Mouse (Mus musculus): ENCODE measurements around the gene Bend3. TPM values are rescaled to one million over a fixed set of nuclear protein-coding genes. Genes with fewer than 3 reads are reported as not detected.

Gene Bend3
- polyA plus RNA-seq, 1 experiment from 2014 or later: 5.3 TPM

GRCm38 (mm10) chr10:43527283-43528269 is 48.9 kb downstream of the Bend3 start:
- WGBS: 49% methylated on average over 15 of the region's 15 CpGs
- Histone ChIP-seq H3K4me3 (ENCODE audit: low read depth, low read length) (no peak overlapping the region), H3K9ac (ENCODE audit: low read length) (no peak overlapping the region), H3K36me3 (ENCODE audit: control insufficient read depth, insufficient read depth, low read length) (peaks cover 59% of the 10 kb centered on the region), H3K4me2 (ENCODE audit: low read length) (no peak overlapping the region), H3K4me1 (replicated peaks; ENCODE audit: control insufficient read depth, insufficient read depth, low read length) (no peaks in the 10 kb centered on the region), H3K27ac (ENCODE audit: low read depth) (peak overlapping the region; percentile 36; the same call in 1 of the 2 replicates), H3K27me3 (replicated peaks; ENCODE audit: control insufficient read depth, insufficient read depth, low read length) (no peaks in the 10 kb centered on the region), H3K9me3 (ENCODE audit: control insufficient read depth, low read length) (no peaks in the 10 kb centered on the region)
- ATAC-seq (replicated peaks; ENCODE audit: low FRiP score, low TSS enrichment, low read depth): no peak; the same call in 1 of the 2 replicates
- no peak for DNase-seq (ENCODE audit: low spot score)

DNA sequence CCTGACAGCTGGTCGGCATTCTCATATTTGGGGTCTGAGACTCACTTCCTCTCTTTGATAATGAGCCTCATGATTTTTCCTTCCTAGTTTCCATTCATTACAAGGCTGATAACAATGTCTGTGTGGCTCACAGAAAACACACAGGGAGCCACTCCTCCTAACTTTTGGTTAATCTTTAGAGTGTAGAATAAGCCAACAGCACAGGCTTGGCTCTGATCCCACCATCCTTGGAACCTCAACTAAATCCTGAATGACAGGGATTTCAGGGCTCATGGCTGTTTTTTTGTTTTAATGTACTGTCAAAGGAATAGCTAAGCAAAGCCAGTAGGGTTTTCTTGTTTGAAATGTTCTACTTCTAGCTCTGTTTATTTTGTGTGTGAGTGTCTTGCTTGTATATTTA is 55.8 kb downstream of the Bend3 start:
- no peak overlapping the region for H3K4me3 ChIP-seq (ENCODE audit: low read depth, low read length)
- H3K4me1 ChIP-seq (replicated peaks; ENCODE audit: control insufficient read depth, insufficient read depth, low read length): peaks cover 1% of the 10 kb centered on the region
- WGBS: 69% methylated on average over 1 of the region's 1 CpGs
- H3K27ac ChIP-seq (ENCODE audit: low read depth): no peak overlapping the region
- no peak overlapping the region for H3K4me2 ChIP-seq (ENCODE audit: low read length)
- H3K27me3 ChIP-seq (replicated peaks; ENCODE audit: control insufficient read depth, insufficient read depth, low read length): no peaks in the 10 kb centered on the region
- H3K9ac ChIP-seq (ENCODE audit: low read length): no peak overlapping the region
- H3K36me3 ChIP-seq (ENCODE audit: control insufficient read depth, insufficient read depth, low read length): peaks cover 51% of the 10 kb centered on the region
- ATAC-seq (replicated peaks; ENCODE audit: low FRiP score, low TSS enrichment, low read depth) (no peak), DNase-seq (ENCODE audit: low spot score) (no peak)
- no peaks in the 10 kb centered on the region for H3K9me3 ChIP-seq (ENCODE audit: control insufficient read depth, low read length)

- no peak for ATAC-seq (replicated peaks; ENCODE audit: low FRiP score, low TSS enrichment, low read depth)
- H3K27ac ChIP-seq (ENCODE audit: low read depth): no peak overlapping the region
Measured at GRCm38 (mm10) chr10:43537652-43538051, 59.0 kb downstream of the Bend3 start.

GRCm38 (mm10) chr10:43538831-43539230 is 60.2 kb downstream of the Bend3 start:
- Histone ChIP-seq H3K4me1 (replicated peaks; ENCODE audit: control insufficient read depth, insufficient read depth, low read length) (peaks cover 9% of the 10 kb centered on the region), H3K9ac (ENCODE audit: low read length) (no peak overlapping the region), H3K4me3 (ENCODE audit: low read depth, low read length) (no peak overlapping the region), H3K27ac (ENCODE audit: low read depth) (no peak overlapping the region), H3K27me3 (replicated peaks; ENCODE audit: control insufficient read depth, insufficient read depth, low read length) (no peaks in the 10 kb centered on the region), H3K36me3 (ENCODE audit: control insufficient read depth, insufficient read depth, low read length) (peaks cover 14% of the 10 kb centered on the region; the same call in 1 of the 2 replicates), H3K9me3 (ENCODE audit: control insufficient read depth, low read length) (no peaks in the 10 kb centered on the region), H3K4me2 (ENCODE audit: low read length) (no peak overlapping the region)
- ATAC-seq (replicated peaks; ENCODE audit: low FRiP score, low TSS enrichment, low read depth) (no peak), DNase-seq (ENCODE audit: low spot score) (no peak)
- WGBS: 90% methylated on average over 5 of the region's 5 CpGs

More at GRCm38 (mm10) chr10:43537652-43538051, 59.0 kb downstream of the Bend3 start:
- H3K4me2 ChIP-seq (ENCODE audit: low read length): no peak overlapping the region
- H3K9ac ChIP-seq (ENCODE audit: low read length): no peak overlapping the region
- H3K4me3 ChIP-seq (ENCODE audit: low read depth, low read length): no peak overlapping the region
- H3K9me3 ChIP-seq (ENCODE audit: control insufficient read depth, low read length): no peaks in the 10 kb centered on the region
- H3K27me3 ChIP-seq (replicated peaks; ENCODE audit: control insufficient read depth, insufficient read depth, low read length): no peaks in the 10 kb centered on the region
- peaks cover 9% of the 10 kb centered on the region for H3K4me1 ChIP-seq (replicated peaks; ENCODE audit: control insufficient read depth, insufficient read depth, low read length)
- H3K36me3 ChIP-seq (ENCODE audit: control insufficient read depth, insufficient read depth, low read length): peaks cover 23% of the 10 kb centered on the region
- DNase-seq (ENCODE audit: low spot score): no peak
- 91% methylated on average over 7 of the region's 7 CpGs for WGBS

- H3K4me3 ChIP-seq (ENCODE audit: low read depth, low read length): peak overlapping the region; percentile 71
- peaks cover 14% of the 10 kb centered on the region; the same call in 1 of the 2 replicates for H3K36me3 ChIP-seq (ENCODE audit: control insufficient read depth, insufficient read depth, low read length)
- 19% methylated on average over 12 of the region's 12 CpGs for WGBS
- H3K9me3 ChIP-seq (ENCODE audit: control insufficient read depth, low read length): no peaks in the 10 kb centered on the region
- H3K9ac ChIP-seq (ENCODE audit: low read length): peak overlapping the region; percentile 88
- peak overlapping the region; percentile 24; the same call in 1 of the 2 replicates for H3K27ac ChIP-seq (ENCODE audit: low read depth)
- ATAC-seq (replicated peaks; ENCODE audit: low FRiP score, low TSS enrichment, low read depth) (no peak), DNase-seq (ENCODE audit: low spot score) (no peak)
- H3K4me1 ChIP-seq (replicated peaks; ENCODE audit: control insufficient read depth, insufficient read depth, low read length): peaks cover 9% of the 10 kb centered on the region
- peak overlapping the region; percentile 75 for H3K4me2 ChIP-seq (ENCODE audit: low read length)
- no peaks in the 10 kb centered on the region for H3K27me3 ChIP-seq (replicated peaks; ENCODE audit: control insufficient read depth, insufficient read depth, low read length)
Measured at GRCm38 (mm10) chr10:43539746-43540310, 61.2 kb downstream of the Bend3 start.

DNA sequence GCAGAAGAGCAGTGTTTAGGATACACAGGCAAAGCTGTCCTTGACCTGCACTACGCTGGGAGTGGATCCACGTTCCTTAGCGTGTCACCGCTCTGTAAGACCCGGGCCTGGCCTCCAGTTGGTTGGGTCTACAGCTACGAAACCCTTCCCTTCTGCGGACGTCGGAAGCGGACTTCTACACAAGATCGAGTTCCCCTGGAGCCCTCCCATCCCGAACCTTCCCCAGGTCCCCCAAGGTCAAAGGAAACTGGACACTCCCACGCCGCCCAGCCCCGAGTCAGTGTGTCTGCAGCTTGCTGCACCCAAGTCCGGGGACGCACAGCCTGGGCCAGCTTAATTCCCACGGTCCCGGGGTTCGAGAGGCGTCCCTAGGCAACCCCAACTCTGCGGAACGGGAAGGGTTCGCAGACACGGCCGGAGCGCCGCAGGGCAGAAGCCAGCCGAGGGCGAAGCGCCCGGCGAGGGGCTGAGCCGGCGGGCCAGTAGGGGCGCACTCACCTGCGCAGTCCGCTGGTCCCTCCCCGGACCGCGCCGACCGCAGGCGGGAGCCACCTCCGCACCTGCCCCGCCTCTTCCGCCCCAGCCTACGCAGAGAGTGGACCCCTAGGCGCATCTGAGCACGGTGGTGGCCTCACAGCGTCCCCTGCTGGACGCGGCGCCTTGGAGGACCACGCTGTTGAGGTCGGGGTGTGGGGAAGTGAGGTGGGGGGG is 62.0 kb downstream of the Bend3 start, which contains the start of gene 1700021F05Rik:
1700021F05Rik (minus strand) TSS at position 553 of the 711 bp plus-strand sequence.
- Histone ChIP-seq H3K27me3 (replicated peaks; ENCODE audit: control insufficient read depth, insufficient read depth, low read length) (no peaks in the 10 kb centered on the region), H3K27ac (ENCODE audit: low read depth) (peak within 1 kb of the TSS; percentile 24; the same call in 1 of the 2 replicates), H3K4me3 (ENCODE audit: low read depth, low read length) (peak within 1 kb of the TSS; percentile 71), H3K9ac (ENCODE audit: low read length) (peak within 1 kb of the TSS; percentile 88), H3K36me3 (ENCODE audit: control insufficient read depth, insufficient read depth, low read length) (0 out of 2 replicates have a peak, but pooled peaks cover 9% of the 10 kb centered on the region), H3K9me3 (ENCODE audit: control insufficient read depth, low read length) (no peaks in the 10 kb centered on the region), H3K4me1 (replicated peaks; ENCODE audit: control insufficient read depth, insufficient read depth, low read length) (peaks cover 9% of the 10 kb centered on the region), H3K4me2 (ENCODE audit: low read length) (peak within 1 kb of the TSS; percentile 75)
- peak; percentile 99 for ATAC-seq (replicated peaks; ENCODE audit: low FRiP score, low TSS enrichment, low read depth)
- peak; percentile 98 for DNase-seq (ENCODE audit: low spot score)
- WGBS: under 1% methylated on average over 56 of the region's 56 CpGs

DNA sequence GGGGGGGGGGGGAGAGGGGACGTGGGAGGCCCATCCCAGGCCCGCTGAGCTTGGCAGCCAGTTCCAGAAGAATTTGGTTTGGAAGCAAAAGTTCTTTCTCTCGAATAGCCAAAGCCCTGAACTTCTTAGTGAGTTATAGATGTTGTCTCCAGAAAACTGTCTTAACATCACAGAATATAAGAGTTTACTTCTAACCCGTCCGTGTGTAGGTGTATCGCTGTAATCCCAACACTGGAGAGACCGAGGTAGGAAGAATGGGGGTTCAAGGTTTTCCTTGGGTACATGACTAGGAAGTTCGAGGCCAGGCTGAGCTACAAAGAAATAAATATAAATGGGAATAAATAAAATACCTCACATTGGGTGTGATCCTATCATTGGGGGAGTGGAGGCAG is 62.5 kb downstream of the Bend3 start:
- peak overlapping the region; percentile 42 for H3K4me2 ChIP-seq (ENCODE audit: low read length)
- H3K4me1 ChIP-seq (replicated peaks; ENCODE audit: control insufficient read depth, insufficient read depth, low read length): peaks cover 9% of the 10 kb centered on the region
- H3K9me3 ChIP-seq (ENCODE audit: control insufficient read depth, low read length): no peaks in the 10 kb centered on the region
- H3K27me3 ChIP-seq (replicated peaks; ENCODE audit: control insufficient read depth, insufficient read depth, low read length): no peaks in the 10 kb centered on the region
- WGBS: 42% methylated on average over 8 of the region's 8 CpGs
- ATAC-seq (replicated peaks; ENCODE audit: low FRiP score, low TSS enrichment, low read depth) (0 out of 2 replicates have a peak, but pooled peaks have one; percentile 6), DNase-seq (ENCODE audit: low spot score) (no peak)
- peak overlapping the region; percentile 4; the same call in 1 of the 2 replicates for H3K9ac ChIP-seq (ENCODE audit: low read length)
- H3K4me3 ChIP-seq (ENCODE audit: low read depth, low read length): peak overlapping the region; percentile 71; the same call in 1 of the 2 replicates
- 0 out of 2 replicates have a peak, but pooled peaks cover 4% of the 10 kb centered on the region for H3K36me3 ChIP-seq (ENCODE audit: control insufficient read depth, insufficient read depth, low read length)
- H3K27ac ChIP-seq (ENCODE audit: low read depth): no peak overlapping the region

GRCm38 (mm10) chr10:43549411-43549810 is 70.8 kb downstream of the Bend3 start:
- DNase-seq (ENCODE audit: low spot score) (no peak), ATAC-seq (replicated peaks; ENCODE audit: low FRiP score, low TSS enrichment, low read depth) (no peak)
- Histone ChIP-seq H3K4me1 (replicated peaks; ENCODE audit: control insufficient read depth, insufficient read depth, low read length) (no peaks in the 10 kb centered on the region), H3K27me3 (replicated peaks; ENCODE audit: control insufficient read depth, insufficient read depth, low read length) (no peaks in the 10 kb centered on the region), H3K36me3 (ENCODE audit: control insufficient read depth, insufficient read depth, low read length) (no peaks in the 10 kb centered on the region), H3K27ac (ENCODE audit: low read depth) (no peak overlapping the region), H3K4me2 (ENCODE audit: low read length) (no peak overlapping the region), H3K9me3 (ENCODE audit: control insufficient read depth, low read length) (no peaks in the 10 kb centered on the region; the same call in 1 of the 2 replicates), H3K9ac (ENCODE audit: low read length) (no peak overlapping the region), H3K4me3 (ENCODE audit: low read depth, low read length) (no peak overlapping the region)
- 63% methylated on average over 5 of the region's 5 CpGs for WGBS
